Mouse (Mus musculus) cerebellum, adult 2 months (tissue): ENCODE measurements around the gene Zbtb7b.
A peak's percentile ranks its signal among the peaks of the same experiment; 100 is the strongest.

Experiments
- CTCF ChIP-seq: fragments of 200-500 bp; IDR thresholded peaks from 2 replicates; pipeline ENCODE4 v1.5.1; 2011; ENCODE audit warnings: low read depth, mild to moderate bottlenecking, control low read depth, low read length, moderate library complexity, borderline replicate concordance; ENCODE audit not compliant: insufficient read depth
- POLR2A ChIP-seq: fragments of 200-500 bp; IDR thresholded peaks from 2 replicates; pipeline ENCODE4 v1.6.1; 2011; ENCODE audit warnings: low read length, control low read depth, borderline replicate concordance; ENCODE audit not compliant: insufficient read depth

DNA sequence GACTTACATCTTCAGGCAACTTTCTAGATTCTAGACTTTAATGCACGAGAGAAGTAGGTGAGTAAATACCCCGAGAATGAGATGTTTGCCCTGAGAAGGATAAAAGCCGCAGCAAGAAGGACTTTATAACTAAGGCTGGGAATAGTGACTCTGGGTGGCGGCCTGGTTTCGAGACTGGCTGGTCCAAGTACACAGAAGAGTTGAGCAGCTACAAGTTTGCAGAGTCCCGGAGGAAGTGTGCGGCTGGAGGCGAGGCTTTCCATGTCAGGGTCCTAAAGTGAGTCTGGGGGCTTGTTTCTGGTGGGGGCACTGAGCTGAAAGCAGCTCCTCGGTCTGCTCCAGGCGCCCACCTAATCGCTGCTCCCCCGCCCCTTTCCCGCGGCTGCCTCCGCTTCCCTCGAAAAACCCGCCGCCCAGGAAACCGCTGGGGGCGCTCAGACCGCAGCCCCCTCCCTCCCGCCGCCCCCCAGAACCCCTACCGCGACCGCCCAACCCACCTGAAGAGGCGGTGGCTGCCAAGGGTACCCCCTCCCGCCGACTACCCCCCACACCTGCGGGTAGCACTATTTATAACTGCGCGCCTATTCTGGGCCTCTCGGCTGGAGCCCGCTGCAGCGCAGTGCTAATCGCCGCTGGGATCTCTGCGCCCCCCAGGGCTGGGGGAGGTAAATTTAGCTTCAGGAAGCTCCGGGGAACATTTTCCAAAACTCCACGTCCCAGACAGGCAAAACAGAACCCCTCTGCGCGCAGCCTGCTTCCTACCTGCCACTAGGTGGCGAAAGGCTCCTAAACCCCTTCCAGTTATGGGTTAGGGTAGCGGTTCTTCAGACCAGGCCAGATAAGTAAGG, 1.5 kb upstream of the Zbtb7b start:
- TF ChIP-seq CTCF (peak; percentile 83), POLR2A (no peak)
